Mouse (Mus musculus): ENCODE data around the gene Olfr92. TPM values are rescaled to one million over a fixed set of nuclear protein-coding genes. Genes with fewer than 3 reads are reported as not detected.
A peak's percentile ranks its signal among the peaks of the same experiment; 100 is the strongest.
"Not testable (repeated sequence)": the region's sequence is repeated elsewhere in the genome, so short reads cannot be mapped to it uniquely, and the experiment has no call there.

The Olfr92 gene
- polyA plus RNA-seq (2015; fragmentation: Nextera tagmentation; extraction: Ambion mirVana), result not detected in 2 replicates

- no peaks in the 10 kb centered on the region for H3K27me3 ChIP-seq
- no peak for ATAC-seq (ENCODE audit: low FRiP score)
- H3K4me2 ChIP-seq, result no peak within 1 kb of the TSS
- H3K4me3 ChIP-seq, result no peak within 1 kb of the TSS
- no peak within 1 kb of the TSS for H3K27ac ChIP-seq
- H3K9ac ChIP-seq, result no peak within 1 kb of the TSS
- no peaks in the 10 kb centered on the region for H3K4me1 ChIP-seq (replicated peaks)
- 89% methylated on average over 2 of the region's 2 CpGs for WGBS
- no peaks in the 10 kb centered on the region for H3K36me3 ChIP-seq
- H3K9me3 ChIP-seq, result no peaks in the 10 kb centered on the region
These were observed at the start of gene Olfr92 for GRCm38 (mm10) chr17:37119988-37120387. TSS of gene Olfr92 (minus strand) at chr17:37120088.

- Histone ChIP-seq H3K27ac (no peak within 1 kb of the TSS), H3K9ac (no peak within 1 kb of the TSS)
- ATAC-seq (ENCODE audit: low FRiP score), result no peak
These were observed 41.5 kb upstream of the Olfr92 start, which contains the start of gene Olfr93 for GRCm38 (mm10) chr17:37161394-37161793. TSS of gene Olfr93 (minus strand) at chr17:37161494.

DNA sequence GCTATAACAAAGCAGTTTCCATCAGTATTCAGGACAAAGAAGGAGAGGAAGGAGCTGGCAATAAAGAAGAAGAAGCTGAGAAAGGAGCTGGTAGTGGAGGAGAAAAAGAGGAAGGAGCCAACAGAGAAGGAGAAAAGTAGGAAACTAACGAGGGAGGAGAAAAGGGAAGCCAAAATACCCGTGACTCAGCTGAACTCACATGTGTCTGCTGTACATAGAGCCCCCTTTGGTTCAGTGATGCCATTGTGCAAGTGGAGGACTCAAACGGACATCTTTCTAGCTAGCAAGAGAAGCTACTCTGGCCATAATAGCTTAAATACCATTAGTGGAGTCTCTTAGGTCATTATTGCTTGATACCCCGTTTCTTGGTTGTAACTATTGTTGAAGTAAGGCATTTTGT is 11.5 kb upstream of the Olfr92 start:
- ATAC-seq (ENCODE audit: low FRiP score); H3K27ac ChIP-seq; H3K9ac ChIP-seq; H3K4me3 ChIP-seq; H3K27me3 ChIP-seq; H3K4me2 ChIP-seq; H3K36me3 ChIP-seq; H3K9me3 ChIP-seq; H3K4me1 ChIP-seq (replicated peaks): not testable (repeated sequence)
- WGBS, result 75% methylated on average over 4 of the region's 4 CpGs

More at GRCm38 (mm10) chr17:37161394-37161793, 41.5 kb upstream of the Olfr92 start, which contains the start of gene Olfr93:
- no peaks in the 10 kb centered on the region for H3K4me1 ChIP-seq (replicated peaks)
- no peak within 1 kb of the TSS for H3K4me2 ChIP-seq
- no peaks in the 10 kb centered on the region for H3K36me3 ChIP-seq
- H3K4me3 ChIP-seq, result no peak within 1 kb of the TSS
- H3K27me3 ChIP-seq, result no peaks in the 10 kb centered on the region
- H3K9me3 ChIP-seq, result no peaks in the 10 kb centered on the region

DNA sequence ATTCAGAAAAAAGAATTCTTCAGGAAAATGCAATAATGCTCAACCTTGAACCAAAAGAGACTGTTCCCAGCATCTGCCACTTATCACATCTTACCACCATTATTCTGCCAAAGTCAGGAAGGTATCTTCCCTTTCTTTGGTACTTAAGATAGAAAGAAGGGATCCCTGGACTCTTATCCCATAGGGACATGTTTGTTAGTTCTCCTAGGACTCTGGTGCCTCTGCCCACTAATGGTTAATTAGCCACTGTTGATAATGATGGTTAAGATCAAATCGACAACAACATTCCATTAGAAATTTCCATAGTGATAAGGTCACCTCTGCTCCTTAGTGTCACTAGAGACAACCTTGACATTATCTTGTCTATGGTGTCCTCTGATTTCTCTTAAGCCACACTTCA is 21.7 kb downstream of the Olfr92 start, which contains the start of gene Olfr91:
TSS of gene Olfr91 (minus strand) at position 101 of the 400 bp plus-strand sequence.
- WGBS, result 93% methylated on average over 1 of the region's 1 CpGs
- Histone ChIP-seq H3K27ac (no peak within 1 kb of the TSS), H3K4me2 (no peak within 1 kb of the TSS), H3K9ac (no peak within 1 kb of the TSS), H3K4me3 (no peak within 1 kb of the TSS), H3K36me3 (no peaks in the 10 kb centered on the region), H3K27me3 (no peaks in the 10 kb centered on the region), H3K9me3 (no peaks in the 10 kb centered on the region), H3K4me1 (replicated peaks) (no peaks in the 10 kb centered on the region)
- ATAC-seq (ENCODE audit: low FRiP score), result no peak

DNA sequence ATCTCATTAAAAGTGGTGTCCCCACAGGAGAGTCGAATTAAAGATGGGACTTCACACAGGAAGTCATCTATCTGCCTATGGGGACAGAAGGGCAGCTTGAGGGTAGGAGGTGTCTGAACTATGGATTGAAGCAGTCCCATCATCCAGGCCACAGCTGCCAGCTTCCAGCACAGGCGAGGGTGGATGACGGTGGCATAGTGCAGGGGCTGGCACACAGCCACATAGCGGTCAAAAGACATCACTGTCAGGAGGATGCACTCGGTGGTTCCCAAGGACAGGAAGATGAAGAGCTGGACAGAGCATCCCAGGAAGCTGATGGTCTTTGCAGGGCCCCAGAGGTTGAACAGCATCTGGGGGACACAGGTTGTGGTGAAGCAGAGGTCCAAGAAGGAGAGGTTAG is 26.6 kb downstream of the Olfr92 start:
- Histone ChIP-seq H3K9me3 (no peaks in the 10 kb centered on the region), H3K27ac (no peak overlapping the region), H3K4me2 (no peak overlapping the region), H3K36me3 (no peaks in the 10 kb centered on the region), H3K4me3 (no peak overlapping the region), H3K9ac (no peak overlapping the region), H3K4me1 (replicated peaks) (no peaks in the 10 kb centered on the region), H3K27me3 (no peaks in the 10 kb centered on the region)
- WGBS, result 82% methylated on average over 5 of the region's 5 CpGs
- no peak for ATAC-seq (ENCODE audit: low FRiP score)

GRCm38 (mm10) chr17:37092198-37092597 is 27.7 kb downstream of the Olfr92 start:
- H3K4me3 ChIP-seq, result no peak overlapping the region
- H3K9me3 ChIP-seq, result no peaks in the 10 kb centered on the region
- 82% methylated on average over 1 of the region's 1 CpGs for WGBS
- H3K27me3 ChIP-seq, result no peaks in the 10 kb centered on the region
- H3K36me3 ChIP-seq, result no peaks in the 10 kb centered on the region
- no peak for ATAC-seq (ENCODE audit: low FRiP score)
- no peaks in the 10 kb centered on the region for H3K4me1 ChIP-seq (replicated peaks)
- H3K4me2 ChIP-seq, result no peak overlapping the region
- no peak overlapping the region for H3K27ac ChIP-seq
- H3K9ac ChIP-seq, result no peak overlapping the region

DNA sequence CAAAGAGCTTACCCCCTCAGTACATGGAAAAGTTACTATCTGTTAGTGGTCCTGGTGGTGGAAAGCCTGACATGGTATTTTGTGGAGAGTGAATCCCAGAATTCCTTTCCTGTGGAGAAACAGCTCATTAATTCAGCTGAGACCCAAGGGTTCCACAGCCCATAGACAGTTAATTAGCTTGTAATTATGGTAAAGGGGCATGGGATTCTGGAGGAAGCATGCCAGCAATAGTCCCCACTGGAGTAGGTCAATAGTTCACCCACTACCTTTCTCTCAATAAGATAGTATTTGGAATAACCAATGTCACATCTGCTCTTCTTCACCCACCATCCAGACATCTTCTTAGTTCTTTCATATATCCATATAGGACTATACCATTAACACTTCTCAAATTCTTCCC is 31.5 kb downstream of the Olfr92 start, which contains the start of gene Olfr90:
TSS of gene Olfr90 (minus strand) at position 101 of the 400 bp plus-strand sequence.
- no peaks in the 10 kb centered on the region for H3K27me3 ChIP-seq
- no peak within 1 kb of the TSS for H3K27ac ChIP-seq
- H3K9me3 ChIP-seq, result no peaks in the 10 kb centered on the region
- H3K4me3 ChIP-seq, result no peak within 1 kb of the TSS
- no peak within 1 kb of the TSS for H3K4me2 ChIP-seq
- ATAC-seq (ENCODE audit: low FRiP score), result no peak
- no peak within 1 kb of the TSS for H3K9ac ChIP-seq
- no peaks in the 10 kb centered on the region for H3K36me3 ChIP-seq
- no peaks in the 10 kb centered on the region for H3K4me1 ChIP-seq (replicated peaks)

DNA sequence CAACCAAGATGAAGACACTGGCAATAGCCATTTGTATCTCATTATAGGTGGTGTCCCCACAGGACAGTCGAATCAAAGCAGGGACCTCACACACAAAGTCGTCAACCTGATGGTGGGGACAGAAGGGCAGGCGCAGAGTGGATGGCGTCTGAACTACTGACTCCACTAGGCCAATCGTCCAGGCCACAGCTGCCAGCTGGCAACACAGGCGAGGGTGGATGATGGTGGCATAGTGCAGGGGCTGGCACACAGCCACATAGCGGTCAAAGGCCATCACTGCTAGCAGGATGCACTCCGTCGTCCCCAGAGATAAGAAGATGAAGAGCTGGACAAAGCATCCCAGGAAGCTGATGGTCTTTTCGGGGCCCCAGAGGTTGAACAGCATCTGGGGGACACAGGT is 34.3 kb downstream of the Olfr92 start:
- H3K9me3 ChIP-seq, result no peaks in the 10 kb centered on the region
- no peak overlapping the region for H3K4me2 ChIP-seq
- no peaks in the 10 kb centered on the region for H3K4me1 ChIP-seq (replicated peaks)
- no peaks in the 10 kb centered on the region for H3K27me3 ChIP-seq
- ATAC-seq (ENCODE audit: low FRiP score), result no peak
- H3K36me3 ChIP-seq, result no peaks in the 10 kb centered on the region
- H3K4me3 ChIP-seq, result no peak overlapping the region
- 81% methylated on average over 10 of the region's 10 CpGs for WGBS
- no peak overlapping the region for H3K27ac ChIP-seq
- no peak overlapping the region for H3K9ac ChIP-seq

GRCm38 (mm10) chr17:37084632-37085031 is 35.3 kb downstream of the Olfr92 start:
- Histone ChIP-seq H3K27ac (no peak overlapping the region), H3K4me2 (no peak overlapping the region), H3K4me1 (replicated peaks) (peaks cover 7% of the 10 kb centered on the region; the same call in 1 of the 2 replicates), H3K27me3 (no peaks in the 10 kb centered on the region), H3K9me3 (no peaks in the 10 kb centered on the region), H3K4me3 (no peak overlapping the region), H3K9ac (no peak overlapping the region), H3K36me3 (no peaks in the 10 kb centered on the region)
- no peak for ATAC-seq (ENCODE audit: low FRiP score)
- 67% methylated on average over 5 of the region's 5 CpGs for WGBS

GRCm38 (mm10) chr17:37083327-37083726 is 36.6 kb downstream of the Olfr92 start:
- Histone ChIP-seq H3K4me3 (no peak overlapping the region), H3K36me3 (no peaks in the 10 kb centered on the region), H3K27me3 (no peaks in the 10 kb centered on the region), H3K4me1 (replicated peaks) (peaks cover 19% of the 10 kb centered on the region), H3K27ac (no peak overlapping the region), H3K4me2 (no peak overlapping the region), H3K9me3 (no peaks in the 10 kb centered on the region), H3K9ac (no peak overlapping the region)
- ATAC-seq (ENCODE audit: low FRiP score), result peak; percentile 52; the same call in 1 of the 2 replicates
- 6% methylated on average over 8 of the region's 8 CpGs for WGBS

GRCm38 (mm10) chr17:37081659-37082058 is 38.2 kb downstream of the Olfr92 start:
- Histone ChIP-seq H3K27ac (no peak overlapping the region), H3K4me1 (replicated peaks) (peaks cover 19% of the 10 kb centered on the region), H3K4me3 (no peak overlapping the region), H3K4me2 (no peak overlapping the region), H3K36me3 (peaks cover 3% of the 10 kb centered on the region), H3K9ac (no peak overlapping the region), H3K27me3 (no peaks in the 10 kb centered on the region), H3K9me3 (no peaks in the 10 kb centered on the region)
- WGBS, result 94% methylated on average over 4 of the region's 4 CpGs
- no peak for ATAC-seq (ENCODE audit: low FRiP score)

- ATAC-seq (ENCODE audit: low FRiP score), result no peak
- WGBS, result 26% methylated on average over 5 of the region's 5 CpGs
- Histone ChIP-seq H3K27ac (no peak overlapping the region), H3K27me3 (no peaks in the 10 kb centered on the region), H3K4me1 (replicated peaks) (peaks cover 19% of the 10 kb centered on the region), H3K4me2 (no peak overlapping the region), H3K9me3 (no peaks in the 10 kb centered on the region), H3K9ac (no peak overlapping the region), H3K36me3 (peaks cover 18% of the 10 kb centered on the region), H3K4me3 (no peak overlapping the region)
These were observed 39.8 kb downstream of the Olfr92 start for GRCm38 (mm10) chr17:37080119-37080518.

DNA sequence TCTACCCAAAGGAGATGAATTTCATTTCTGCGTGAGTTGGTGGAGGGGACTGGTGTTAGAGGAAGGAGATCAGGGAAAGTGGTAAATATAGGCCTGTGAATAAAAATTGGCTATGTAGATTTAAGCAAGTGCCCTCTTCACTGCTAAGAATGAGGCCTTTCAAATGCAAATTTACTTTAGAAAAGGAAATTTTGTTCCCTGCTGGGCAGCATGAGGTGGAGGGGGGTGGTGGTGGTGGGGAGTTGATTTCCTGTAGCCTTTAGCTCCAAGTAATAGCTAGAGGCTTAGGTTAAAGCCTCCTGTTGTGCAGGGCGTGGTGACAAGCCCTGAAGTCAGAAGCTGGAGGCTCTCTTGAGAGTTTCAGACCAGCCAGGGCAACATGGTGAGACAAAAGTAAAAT is 40.9 kb downstream of the Olfr92 start:
- Histone ChIP-seq H3K9me3 (no peaks in the 10 kb centered on the region), H3K27ac (peak overlapping the region; percentile 32; the same call in 1 of the 2 replicates), H3K4me2 (0 out of 2 replicates have a peak overlapping the region, but pooled peaks have one; percentile 0), H3K9ac (no peak overlapping the region), H3K4me3 (no peak overlapping the region), H3K36me3 (peaks cover 30% of the 10 kb centered on the region), H3K4me1 (replicated peaks) (peaks cover 19% of the 10 kb centered on the region), H3K27me3 (no peaks in the 10 kb centered on the region)
- WGBS, result 1% methylated on average over 2 of the region's 2 CpGs
- peak; percentile 18; the same call in 1 of the 2 replicates for ATAC-seq (ENCODE audit: low FRiP score)
